Mouse (Mus musculus) heart, embryonic 16.5 days (tissue): ENCODE measurements at regions not wholly inside any gene's neighbourhood (a gene's known extent, or its start where the extent isn't known, plus 50 kb on each side); places are given as distances from the start of the nearest gene placed in this dataset.

ENCODE experiments used
- ATAC-seq: fragments of 200-750 bp; cut with Nextera tagmentation; replicated peaks from 2 replicates; pipeline ENCODE4 v1.8.0; 2017; ENCODE audit warnings: moderate number of reproducible peaks; ENCODE audit not compliant: insufficient read depth, low FRiP score; ENCODE audit errors: extremely low read depth
- H3K27ac ChIP-seq: fragments of 300-500 bp; sonication (generic); 2 replicates; pipeline ENCODE4 v1.5.1; 2014; ENCODE audit warnings: mild to moderate bottlenecking, low read length, control low read depth, moderate library complexity
- H3K27me3 ChIP-seq: fragments of 300-500 bp; sonication (generic); 2 replicates; pipeline ENCODE4 v1.6.1; 2014; ENCODE audit warnings: low read length, mixed read lengths; ENCODE audit not compliant: control insufficient read depth, insufficient read depth
- H3K36me3 ChIP-seq: fragments of 300-500 bp; sonication (generic); 2 replicates; pipeline ENCODE4 v1.6.1; 2014; ENCODE audit not compliant: control insufficient read depth, insufficient read depth
- H3K4me1 ChIP-seq: fragments of 300-500 bp; sonication (generic); 2 replicates; pipeline ENCODE4 v1.6.1; 2014; ENCODE audit warnings: low read length, mixed read lengths; ENCODE audit not compliant: control insufficient read depth, insufficient read depth
- H3K4me2 ChIP-seq: fragments of 300-500 bp; sonication (generic); 2 replicates; pipeline ENCODE4 v1.6.1; 2014; ENCODE audit warnings: low read depth, mild to moderate bottlenecking, control low read depth, low read length
- H3K4me3 ChIP-seq: fragments of 300-500 bp; sonication (generic); 2 replicates; pipeline ENCODE4 v1.5.1; 2014; ENCODE audit warnings: mild to moderate bottlenecking, control low read depth, low read length
- H3K9ac ChIP-seq: fragments of 300-500 bp; sonication (generic); 2 replicates; pipeline ENCODE4 v1.6.1; 2014; ENCODE audit warnings: low read length, control low read depth
- H3K9me3 ChIP-seq: fragments of 300-500 bp; sonication (generic); replicated peaks from 2 replicates; pipeline ENCODE4 v1.6.1; 2016; ENCODE audit warnings: low read length; ENCODE audit not compliant: control insufficient read depth
- WGBS: fragments of 180-500 bp; shearing (Covaris S2); extraction: QIAGEN DNeasy Blood & Tissue Kit; methylation state at CpG from one replicate; pipeline ENCODE4 v1.1.7; 2014; 5-methylcytosine and 5-hydroxymethylcytosine counted together

GRCm38 (mm10) chr10:115025950-115026349 lies 158.9 kb downstream of the Tph2 start:
- Histone ChIP-seq H3K9ac (no peak overlapping the region), H3K4me3 (no peak overlapping the region), H3K27ac (no peak overlapping the region), H3K36me3 (no peaks in the 10 kb centered on the region), H3K9me3 (no peaks in the 10 kb centered on the region), H3K4me1 (no peaks in the 10 kb centered on the region), H3K27me3 (no peaks in the 10 kb centered on the region), H3K4me2 (no peak overlapping the region)
- no peak for ATAC-seq
- 70% methylated on average over 2 of the region's 2 CpGs for WGBS

GRCm38 (mm10) chr10:115019443-115019842 lies 165.4 kb downstream of the Tph2 start:
- no peak for ATAC-seq
- no peak overlapping the region for H3K4me2 ChIP-seq
- H3K9me3 ChIP-seq, result no peaks in the 10 kb centered on the region
- H3K4me1 ChIP-seq, result no peaks in the 10 kb centered on the region
- WGBS, result 63% methylated on average over 9 of the region's 9 CpGs
- no peak overlapping the region for H3K9ac ChIP-seq
- no peaks in the 10 kb centered on the region for H3K36me3 ChIP-seq
- no peak overlapping the region for H3K27ac ChIP-seq
- no peaks in the 10 kb centered on the region for H3K27me3 ChIP-seq
- no peak overlapping the region for H3K4me3 ChIP-seq

- no peak for ATAC-seq
- Histone ChIP-seq H3K36me3 (no peaks in the 10 kb centered on the region), H3K27ac (no peak overlapping the region), H3K27me3 (no peaks in the 10 kb centered on the region), H3K4me2 (peak overlapping the region; percentile 34), H3K9ac (no peak overlapping the region), H3K4me1 (no peaks in the 10 kb centered on the region), H3K4me3 (peak overlapping the region; percentile 12; the same call in 1 of the 2 replicates), H3K9me3 (no peaks in the 10 kb centered on the region)
- 29% methylated on average over 11 of the region's 11 CpGs for WGBS
Measured at GRCm38 (mm10) chr10:115013491-115014001, 171.3 kb downstream of the Tph2 start.

GRCm38 (mm10) chr10:115012922-115013321 lies 171.9 kb downstream of the Tph2 start:
- H3K4me3 ChIP-seq, result no peak overlapping the region
- H3K4me1 ChIP-seq, result no peaks in the 10 kb centered on the region
- 70% methylated on average over 6 of the region's 6 CpGs for WGBS
- no peak overlapping the region for H3K27ac ChIP-seq
- ATAC-seq, result no peak
- H3K9ac ChIP-seq, result no peak overlapping the region
- no peaks in the 10 kb centered on the region for H3K36me3 ChIP-seq
- no peak overlapping the region for H3K4me2 ChIP-seq
- H3K9me3 ChIP-seq, result no peaks in the 10 kb centered on the region
- H3K27me3 ChIP-seq, result no peaks in the 10 kb centered on the region

- H3K27me3 ChIP-seq, result no peaks in the 10 kb centered on the region
- H3K9ac ChIP-seq, result no peak overlapping the region
- H3K27ac ChIP-seq, result no peak overlapping the region
- H3K4me1 ChIP-seq, result no peaks in the 10 kb centered on the region
- H3K4me2 ChIP-seq, result no peak overlapping the region
- H3K36me3 ChIP-seq, result no peaks in the 10 kb centered on the region
- no peak for ATAC-seq
- no peaks in the 10 kb centered on the region for H3K9me3 ChIP-seq
- no peak overlapping the region for H3K4me3 ChIP-seq
- WGBS, result 54% methylated on average over 7 of the region's 7 CpGs
Measured at GRCm38 (mm10) chr10:115012316-115012715, 172.5 kb downstream of the Tph2 start.

GRCm38 (mm10) chr10:115011911-115012310 lies 172.9 kb downstream of the Tph2 start:
- no peaks in the 10 kb centered on the region for H3K4me1 ChIP-seq
- H3K9me3 ChIP-seq, result no peaks in the 10 kb centered on the region
- H3K4me3 ChIP-seq, result no peak overlapping the region
- no peaks in the 10 kb centered on the region for H3K36me3 ChIP-seq
- H3K27ac ChIP-seq, result no peak overlapping the region
- no peak for ATAC-seq
- 79% methylated on average over 3 of the region's 3 CpGs for WGBS
- H3K27me3 ChIP-seq, result no peaks in the 10 kb centered on the region
- no peak overlapping the region for H3K4me2 ChIP-seq
- H3K9ac ChIP-seq, result no peak overlapping the region

GRCm38 (mm10) chr10:114996400-114996799 lies 188.4 kb downstream of the Tph2 start:
- Histone ChIP-seq H3K4me3 (no peak overlapping the region), H3K27me3 (no peaks in the 10 kb centered on the region), H3K4me1 (no peaks in the 10 kb centered on the region), H3K4me2 (no peak overlapping the region), H3K9me3 (no peaks in the 10 kb centered on the region), H3K36me3 (no peaks in the 10 kb centered on the region), H3K9ac (no peak overlapping the region), H3K27ac (no peak overlapping the region)
- 65% methylated on average over 3 of the region's 3 CpGs for WGBS
- no peak for ATAC-seq

GRCm38 (mm10) chr10:114995211-114995908 lies 189.5 kb downstream of the Tph2 start:
- H3K9me3 ChIP-seq, result no peaks in the 10 kb centered on the region
- no peaks in the 10 kb centered on the region for H3K4me1 ChIP-seq
- no peak overlapping the region for H3K4me3 ChIP-seq
- ATAC-seq, result no peak
- no peaks in the 10 kb centered on the region for H3K27me3 ChIP-seq
- no peak overlapping the region for H3K4me2 ChIP-seq
- H3K36me3 ChIP-seq, result no peaks in the 10 kb centered on the region
- no peak overlapping the region for H3K9ac ChIP-seq
- 43% methylated on average over 3 of the region's 3 CpGs for WGBS
- no peak overlapping the region for H3K27ac ChIP-seq

- no peaks in the 10 kb centered on the region for H3K4me1 ChIP-seq
- H3K27me3 ChIP-seq, result no peaks in the 10 kb centered on the region
- H3K9ac ChIP-seq, result no peak overlapping the region
- H3K4me2 ChIP-seq, result no peak overlapping the region
- WGBS, result 77% methylated on average over 8 of the region's 8 CpGs
- H3K27ac ChIP-seq, result no peak overlapping the region
- no peaks in the 10 kb centered on the region for H3K9me3 ChIP-seq
- no peak for ATAC-seq
- no peaks in the 10 kb centered on the region for H3K36me3 ChIP-seq
- no peak overlapping the region for H3K4me3 ChIP-seq
Measured at GRCm38 (mm10) chr10:114988453-114989226, 186.5 kb upstream of the Trhde start.
